Mouse (Mus musculus): ENCODE results near the gene Lnx1. TPM values are rescaled to one million over a fixed set of nuclear protein-coding genes. Genes with fewer than 3 reads are reported as not detected.

Lnx1 gene
- total RNA-seq (2014; fragmentation: Nextera tagmentation) = not detected in 2 replicates
- total RNA-seq (2017) = 0.05 TPM in 1 of 2 replicates, not detected in the other

GRCm38 (mm10) chr5:74702766-74703165 lies at the start of gene Lnx1:
Lnx1 (minus strand) TSS chr5:74702912.
- no peak for ATAC-seq (replicated peaks; ENCODE audit: low FRiP score, low TSS enrichment, poor library complexity, severe bottlenecking)

GRCm38 (mm10) chr5:74750501-74750900 lies 47.8 kb upstream of the Lnx1 start:
- ATAC-seq (replicated peaks; ENCODE audit: low FRiP score, low TSS enrichment, poor library complexity, severe bottlenecking) = no peak

GRCm38 (mm10) chr5:74747476-74747875 lies 44.8 kb upstream of the Lnx1 start:
- ATAC-seq (replicated peaks; ENCODE audit: low FRiP score, low TSS enrichment, poor library complexity, severe bottlenecking) = no peak

GRCm38 (mm10) chr5:74740951-74741350 lies 38.2 kb upstream of the Lnx1 start:
- no peak for ATAC-seq (replicated peaks; ENCODE audit: low FRiP score, low TSS enrichment, poor library complexity, severe bottlenecking)

GRCm38 (mm10) chr5:74739435-74739834 lies 36.7 kb upstream of the Lnx1 start:
- no peak for ATAC-seq (replicated peaks; ENCODE audit: low FRiP score, low TSS enrichment, poor library complexity, severe bottlenecking)

GRCm38 (mm10) chr5:74738312-74738711 lies 35.6 kb upstream of the Lnx1 start:
- no peak for ATAC-seq (replicated peaks; ENCODE audit: low FRiP score, low TSS enrichment, poor library complexity, severe bottlenecking)

DNA sequence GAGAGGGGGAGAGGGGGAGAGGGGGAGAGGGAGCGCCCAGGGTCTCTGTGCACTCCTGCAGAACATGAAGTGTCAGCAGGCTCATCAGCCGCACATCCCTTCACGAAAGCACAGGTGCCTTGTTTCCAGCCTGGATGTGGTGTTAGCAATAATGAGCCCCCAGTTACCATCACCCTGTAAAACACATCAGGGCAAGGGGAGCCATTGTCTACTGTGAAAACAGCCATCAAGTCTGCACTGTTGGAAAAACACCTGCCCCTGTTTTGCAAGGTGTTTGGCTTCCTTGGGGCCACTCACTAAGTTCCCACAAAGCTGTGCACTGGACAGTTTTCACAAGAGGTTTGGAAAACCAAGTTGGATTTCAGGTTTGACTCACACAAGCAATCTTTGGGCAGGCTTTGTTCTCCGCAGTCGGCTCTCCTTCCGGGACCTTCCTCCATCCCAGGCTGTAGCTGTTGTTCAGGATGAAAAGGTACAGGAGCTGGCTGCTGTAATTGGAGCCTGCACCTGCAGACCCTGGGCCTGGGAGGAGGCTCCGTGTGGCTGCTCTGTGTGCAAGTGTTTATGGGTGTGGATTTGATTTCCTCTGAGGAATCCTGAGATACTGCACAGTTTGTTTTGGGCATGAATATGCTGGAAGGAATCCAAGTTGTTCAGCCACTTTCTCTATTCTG lies 31.3 kb upstream of the Lnx1 start:
- ATAC-seq (replicated peaks; ENCODE audit: low FRiP score, low TSS enrichment, poor library complexity, severe bottlenecking) = no peak

- no peak for ATAC-seq (replicated peaks; ENCODE audit: low FRiP score, low TSS enrichment, poor library complexity, severe bottlenecking)
Observed at GRCm38 (mm10) chr5:74732613-74733012, 29.9 kb upstream of the Lnx1 start.

- ATAC-seq (replicated peaks; ENCODE audit: low FRiP score, low TSS enrichment, poor library complexity, severe bottlenecking) = no peak
Observed at GRCm38 (mm10) chr5:74730601-74731000, 27.9 kb upstream of the Lnx1 start.

DNA sequence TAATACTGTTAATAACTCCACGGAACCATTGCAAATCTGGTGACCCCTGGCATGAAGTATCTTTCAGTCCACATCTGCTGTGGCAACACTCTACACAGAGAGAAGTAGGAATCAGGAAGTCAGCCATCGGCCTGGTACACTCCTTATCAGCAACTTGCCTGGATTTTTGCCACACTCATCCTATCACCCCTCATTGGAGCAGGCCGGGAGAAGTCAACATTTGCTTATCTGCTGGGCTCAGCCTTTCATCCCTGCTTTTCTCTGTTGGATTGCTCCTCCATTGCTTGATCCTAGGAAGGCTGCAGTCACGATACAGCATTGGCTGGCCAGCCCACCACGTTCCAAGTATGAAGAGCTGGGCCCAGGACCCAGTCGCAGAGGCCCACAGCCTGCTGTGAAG lies 26.9 kb upstream of the Lnx1 start:
- no peak for ATAC-seq (replicated peaks; ENCODE audit: low FRiP score, low TSS enrichment, poor library complexity, severe bottlenecking)

- no peak for ATAC-seq (replicated peaks; ENCODE audit: low FRiP score, low TSS enrichment, poor library complexity, severe bottlenecking)
Observed at GRCm38 (mm10) chr5:74728186-74728585, 25.5 kb upstream of the Lnx1 start.

DNA sequence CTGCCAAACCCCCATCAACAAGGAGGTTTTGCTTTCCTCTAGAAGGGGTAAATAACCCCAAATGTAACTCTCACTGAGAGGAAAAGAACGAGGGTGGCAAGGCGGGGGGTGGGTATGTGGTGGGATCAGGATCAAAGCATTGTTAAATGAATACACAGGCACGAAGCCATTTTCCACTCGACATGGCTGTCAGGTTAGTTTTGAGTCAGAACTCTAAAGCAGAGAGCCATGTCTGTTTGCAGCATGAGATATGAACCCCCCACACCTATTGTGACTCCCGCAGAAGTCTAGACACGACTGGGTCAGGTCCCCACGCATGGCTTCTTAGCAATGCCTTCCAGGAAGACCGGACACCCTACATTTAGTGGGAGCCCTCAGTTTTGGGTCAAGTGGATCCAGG lies 24.6 kb upstream of the Lnx1 start:
- no peak for ATAC-seq (replicated peaks; ENCODE audit: low FRiP score, low TSS enrichment, poor library complexity, severe bottlenecking)

DNA sequence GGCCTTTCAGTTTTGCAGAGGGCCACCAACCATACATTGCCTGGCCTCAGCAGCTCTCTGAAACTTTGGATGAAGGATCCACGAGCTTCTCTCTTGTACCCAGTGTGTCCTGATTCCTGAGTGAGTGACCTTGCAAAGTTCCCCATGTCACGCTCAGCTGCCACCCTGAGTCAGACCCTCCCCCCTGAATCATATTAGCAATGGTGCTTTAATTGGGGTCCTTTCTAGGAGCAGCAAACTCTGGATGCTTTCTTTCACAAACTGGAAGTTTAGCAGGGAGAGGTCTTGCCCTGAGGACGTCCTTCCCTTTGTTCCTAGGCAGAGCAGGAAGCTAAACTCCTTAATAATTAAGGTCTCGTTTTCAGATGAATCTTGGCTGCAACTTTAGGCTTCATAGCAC lies 22.8 kb upstream of the Lnx1 start:
- no peak for ATAC-seq (replicated peaks; ENCODE audit: low FRiP score, low TSS enrichment, poor library complexity, severe bottlenecking)

DNA sequence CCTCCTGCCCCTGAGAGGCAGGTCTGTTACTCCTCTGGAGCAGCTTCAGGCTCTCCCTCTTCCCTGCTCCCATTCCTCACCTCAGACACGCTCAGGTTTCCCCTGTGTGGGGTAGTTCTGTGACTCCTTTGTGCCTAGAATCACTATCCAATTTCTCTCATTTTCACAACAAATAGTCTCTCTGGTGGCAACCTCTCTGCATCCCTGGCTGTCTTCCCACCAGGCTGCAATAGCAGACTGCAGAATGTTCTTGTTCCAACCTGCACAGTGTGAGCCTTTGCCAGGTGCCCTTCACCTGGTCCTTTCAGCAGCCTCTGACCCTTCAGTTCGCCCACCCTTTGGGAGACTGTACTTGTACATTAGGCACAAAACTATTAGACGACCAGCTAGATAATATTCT lies 19.1 kb upstream of the Lnx1 start:
- no peak for ATAC-seq (replicated peaks; ENCODE audit: low FRiP score, low TSS enrichment, poor library complexity, severe bottlenecking)

DNA sequence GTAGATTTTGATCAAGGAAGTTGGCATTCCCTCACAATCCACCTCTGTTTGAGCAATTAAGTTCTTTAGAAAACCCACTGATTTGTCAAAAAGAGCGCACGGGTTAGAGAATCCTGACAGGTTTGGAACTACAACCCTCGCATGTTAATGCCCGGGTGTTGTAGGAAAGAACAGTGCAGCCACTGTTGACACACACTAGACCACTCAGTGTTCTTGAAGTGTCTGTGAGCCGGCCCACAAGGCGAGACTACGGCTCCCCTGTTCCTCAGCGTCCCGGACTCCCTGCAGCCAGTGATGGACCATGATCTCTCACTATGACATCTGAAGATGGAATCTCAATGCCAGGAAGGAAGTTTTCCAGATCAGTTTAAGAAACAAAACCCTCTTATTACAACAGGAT lies 17.9 kb upstream of the Lnx1 start:
- no peak for ATAC-seq (replicated peaks; ENCODE audit: low FRiP score, low TSS enrichment, poor library complexity, severe bottlenecking)

DNA sequence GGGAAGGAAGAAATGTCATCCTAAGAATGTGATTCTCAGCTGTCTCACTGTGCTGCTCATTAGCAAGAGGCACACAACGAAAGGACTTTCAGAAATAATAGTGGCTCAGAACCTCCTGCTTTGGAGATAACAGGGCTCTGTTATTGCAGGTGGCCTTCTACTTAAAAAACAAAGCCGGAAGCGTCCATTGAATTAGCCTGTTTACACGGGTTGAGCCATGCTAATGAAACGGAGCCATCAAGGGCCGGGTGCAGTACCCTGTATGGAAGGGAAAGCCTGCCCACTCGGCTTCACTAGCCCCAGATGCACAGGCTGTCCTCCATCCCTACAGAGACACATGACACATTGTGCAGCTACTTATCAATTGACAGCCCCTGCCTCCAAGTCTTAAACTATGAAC lies 13.5 kb upstream of the Lnx1 start:
- no peak for ATAC-seq (replicated peaks; ENCODE audit: low FRiP score, low TSS enrichment, poor library complexity, severe bottlenecking)

DNA sequence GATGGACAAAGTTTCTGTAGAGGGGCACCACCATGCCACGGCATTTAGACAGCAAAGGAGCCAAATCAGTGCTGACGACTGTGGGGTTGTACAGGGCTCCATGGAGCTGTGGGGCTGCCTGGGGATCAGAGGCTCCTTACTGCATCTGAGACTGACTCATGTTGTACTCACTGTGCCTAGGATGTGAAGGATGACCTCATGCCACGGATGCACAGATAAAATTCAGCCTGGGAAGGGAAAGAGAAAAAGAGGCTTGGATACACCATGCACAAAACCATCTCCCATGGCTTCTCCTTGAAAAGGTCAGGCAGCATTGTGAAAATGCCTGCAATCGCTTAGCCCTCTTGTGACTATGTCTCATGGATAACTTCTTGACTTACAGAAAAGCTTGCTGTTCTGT lies 10.1 kb upstream of the Lnx1 start:
- no peak for ATAC-seq (replicated peaks; ENCODE audit: low FRiP score, low TSS enrichment, poor library complexity, severe bottlenecking)

- ATAC-seq (replicated peaks; ENCODE audit: low FRiP score, low TSS enrichment, poor library complexity, severe bottlenecking) = no peak
Observed at GRCm38 (mm10) chr5:74711988-74712387, 9.3 kb upstream of the Lnx1 start.

DNA sequence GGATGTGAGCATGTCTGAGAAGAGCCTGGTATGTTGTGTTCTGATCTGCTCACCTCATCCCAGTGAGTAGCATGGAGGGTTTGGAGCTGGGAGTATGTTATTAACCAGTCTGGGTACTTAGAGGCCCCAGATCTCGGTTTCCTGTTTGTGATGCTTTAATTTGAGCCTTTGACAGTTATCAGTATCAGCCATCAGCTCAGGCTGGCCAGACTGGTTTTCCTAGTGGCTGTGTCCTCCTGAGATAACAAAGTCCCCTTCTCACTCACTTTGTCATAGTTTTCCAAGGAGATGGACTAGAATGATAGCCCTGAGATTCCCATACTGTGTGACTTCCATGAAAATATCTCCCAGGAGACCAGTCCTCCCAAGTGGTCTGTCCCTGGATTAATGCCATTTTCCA lies 8.3 kb upstream of the Lnx1 start:
- ATAC-seq (replicated peaks; ENCODE audit: low FRiP score, low TSS enrichment, poor library complexity, severe bottlenecking) = no peak

DNA sequence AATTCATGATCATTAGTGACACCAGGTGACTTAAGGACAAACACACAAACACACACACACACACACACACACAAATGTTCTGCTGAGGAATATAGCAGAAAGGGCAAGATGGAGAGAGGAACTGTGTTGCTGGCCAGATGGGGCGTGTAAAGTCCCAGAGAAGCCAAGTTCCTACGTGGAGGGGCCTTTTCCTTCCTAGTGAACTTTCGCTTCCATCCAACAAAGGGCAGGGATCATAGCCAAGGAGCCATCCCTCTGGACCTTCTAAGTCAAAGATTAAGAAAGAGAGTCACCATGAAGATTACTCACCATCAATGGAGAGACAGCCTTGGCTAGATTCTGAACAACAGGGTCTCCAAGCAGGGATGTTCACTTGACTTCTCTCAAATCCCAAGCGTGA lies 7.5 kb upstream of the Lnx1 start:
- ATAC-seq (replicated peaks; ENCODE audit: low FRiP score, low TSS enrichment, poor library complexity, severe bottlenecking) = no peak

DNA sequence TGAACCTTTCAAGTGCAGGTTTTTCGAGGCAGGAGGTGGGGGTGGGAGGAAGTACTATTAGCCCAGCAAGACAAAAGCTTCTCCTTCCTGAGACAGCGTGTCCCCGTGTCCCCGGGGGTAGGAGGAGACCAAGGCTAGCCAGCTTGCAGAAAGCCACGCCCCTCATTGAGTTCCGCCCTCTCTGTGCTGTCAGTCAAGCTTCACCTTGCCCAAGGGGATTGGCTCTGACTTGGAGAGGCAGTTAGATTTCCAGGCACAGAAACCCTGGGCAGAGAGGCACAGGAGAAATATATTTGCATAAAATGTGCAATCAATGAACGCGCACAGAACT lies 1.7 kb upstream of the Lnx1 start:
- peak; percentile 97 for ATAC-seq (replicated peaks; ENCODE audit: low FRiP score, low TSS enrichment, poor library complexity, severe bottlenecking)
